Mouse (Mus musculus) central nervous system, embryonic 11.5 days (tissue): ENCODE measurements around the gene 5330417C22Rik. TPM values are rescaled to one million over a fixed set of nuclear protein-coding genes. Genes with fewer than 3 reads are reported as not detected.

Experiments used
- polyA plus RNA-seq: library from polyadenylated mRNA; depleted of rRNA; stranded (reverse); fragments of >200 nt; gene quantifications from 2 replicates; pipeline ENCODE4 v1.2.3, GENCODE M21; 2012; rRNA removed

The 5330417C22Rik gene
- polyA plus RNA-seq, result 1.3 and 1.5 TPM in 2 replicates

DNA sequence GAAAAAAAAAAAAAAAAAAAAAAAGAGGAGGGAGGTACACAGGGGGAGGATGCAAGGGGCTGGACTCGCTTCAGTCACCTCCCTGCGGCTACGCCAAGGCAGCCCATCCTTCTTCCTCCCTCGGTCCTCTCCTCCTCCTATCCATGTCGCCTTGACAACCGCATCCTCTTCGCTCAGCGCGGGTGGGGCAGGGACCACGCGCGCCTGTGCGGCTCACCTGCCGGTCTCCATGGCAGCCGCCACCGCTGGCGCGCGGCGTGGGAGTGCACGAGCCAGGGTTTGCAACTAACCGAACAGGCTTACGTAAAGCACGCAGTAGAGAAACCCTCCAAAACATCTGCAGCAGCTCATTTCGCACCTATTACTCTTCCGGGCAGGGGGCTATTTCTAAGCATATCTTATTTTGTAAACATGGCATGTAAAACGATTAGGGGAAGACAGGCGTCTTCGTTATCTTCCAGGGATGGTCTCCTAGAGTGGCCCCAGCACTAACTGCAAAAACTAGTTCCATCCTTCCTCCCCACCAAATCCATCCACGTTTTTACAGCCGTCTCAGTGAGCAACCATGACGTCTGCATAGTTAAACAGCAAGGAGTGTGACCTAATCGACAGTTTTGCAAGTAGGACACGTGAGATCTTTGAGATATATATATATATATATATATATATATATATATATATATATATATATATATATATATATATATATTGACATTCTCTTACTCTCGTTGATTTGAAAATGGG is at the start of gene 5330417C22Rik:
Gene 5330417C22Rik, minus strand, starts transcription at position 20 of the 744 bp plus-strand sequence.

DNA sequence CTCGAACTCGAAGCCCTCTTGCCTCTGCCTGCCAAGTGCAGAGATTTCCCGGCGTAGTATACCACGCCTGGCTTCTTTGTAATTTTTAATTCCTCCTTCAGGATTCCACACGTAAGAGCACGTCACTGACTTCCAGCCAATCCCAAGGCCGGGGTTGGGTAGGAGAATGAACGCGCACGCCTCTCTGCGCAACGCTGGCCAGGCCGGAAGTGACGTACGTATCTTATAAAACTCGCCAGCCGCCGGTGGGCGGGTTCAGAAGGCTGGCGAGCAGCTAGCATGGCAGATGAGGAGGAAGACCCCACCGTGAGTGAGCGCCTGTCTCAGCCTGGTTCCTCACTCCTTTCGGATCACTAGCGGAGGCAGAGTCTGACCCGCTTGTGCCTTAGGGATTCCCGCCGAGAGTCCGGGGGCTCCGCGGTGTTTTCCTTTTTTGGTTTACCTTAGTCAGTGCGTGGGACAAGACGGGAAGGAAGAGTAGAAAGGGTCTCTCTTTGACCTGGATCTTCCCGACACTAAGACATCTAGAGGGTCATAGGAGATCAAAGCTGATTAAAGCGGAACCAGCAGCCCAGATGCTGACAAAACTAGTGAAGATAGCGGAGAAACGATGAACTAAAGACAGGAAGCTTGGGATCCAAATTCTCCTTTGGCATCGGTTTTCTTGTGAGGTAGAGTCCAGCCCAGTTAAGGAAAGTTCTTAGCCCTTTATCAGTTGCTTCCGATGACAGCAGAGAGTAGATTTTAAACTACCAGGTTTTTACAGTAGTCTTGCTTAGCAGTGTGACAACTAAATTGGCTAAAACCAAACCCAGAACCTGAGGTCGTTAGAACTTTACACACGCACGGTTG is 35.3 kb upstream of the 5330417C22Rik start, which contains the start of gene Taf13:
Gene Taf13, plus strand, starts transcription at position 256 of the 852 bp plus-strand sequence.

DNA sequence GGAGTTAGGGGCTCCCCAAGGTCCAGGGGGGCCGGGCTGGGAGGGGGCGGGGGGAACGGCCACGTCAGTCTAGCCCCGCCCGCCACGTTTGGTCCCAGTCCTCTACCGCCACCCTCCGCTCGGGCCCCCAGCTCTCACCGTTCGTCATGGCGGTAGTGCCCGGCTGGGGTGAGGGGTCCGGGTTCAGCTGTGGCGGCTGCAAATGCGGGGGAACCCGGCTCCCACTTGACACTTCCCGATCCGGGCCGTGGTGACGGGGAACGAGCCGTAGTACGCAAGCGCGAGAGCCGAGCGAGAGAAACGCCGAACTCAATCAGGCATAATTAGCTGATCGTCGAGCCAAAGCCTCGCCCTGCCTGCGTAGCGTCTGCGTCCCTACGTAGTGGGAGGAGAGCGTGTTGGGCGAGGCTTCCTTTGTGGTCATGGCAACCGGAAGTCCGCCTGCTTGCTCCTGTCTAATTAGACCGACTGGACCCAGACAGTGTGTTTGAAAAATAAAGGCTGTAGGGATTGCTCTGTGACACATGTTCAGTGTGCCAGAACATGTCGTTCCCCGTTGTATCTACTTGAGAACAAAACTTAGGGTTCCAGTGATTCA is 25.9 kb upstream of the 5330417C22Rik start, which contains the start of gene Tmem167b:
Gene Tmem167b, minus strand, starts transcription at position 334 of the 598 bp plus-strand sequence.

DNA sequence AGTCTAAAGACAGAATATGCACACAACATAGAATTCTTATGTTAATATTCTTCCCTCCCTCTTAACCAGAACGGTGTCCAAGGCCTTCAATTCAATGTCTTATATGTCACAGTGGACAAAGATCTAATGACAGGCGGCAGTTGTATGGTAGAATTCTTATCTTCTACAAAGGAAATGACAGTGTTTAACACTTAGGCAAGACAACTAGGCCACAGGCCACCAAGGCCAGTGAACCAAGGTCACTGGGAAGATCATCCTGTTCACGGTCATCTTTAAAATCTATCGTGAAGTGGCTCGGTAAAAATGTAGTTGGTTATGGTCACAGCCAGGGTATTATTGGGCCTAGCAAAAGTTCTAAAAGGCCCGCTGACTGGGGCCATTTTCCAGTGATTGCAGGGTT is 2.4 kb downstream of the 5330417C22Rik start, which contains the start of gene 1700013F07Rik:
Gene 1700013F07Rik, plus strand, starts transcription at position 200 of the 400 bp plus-strand sequence.

DNA sequence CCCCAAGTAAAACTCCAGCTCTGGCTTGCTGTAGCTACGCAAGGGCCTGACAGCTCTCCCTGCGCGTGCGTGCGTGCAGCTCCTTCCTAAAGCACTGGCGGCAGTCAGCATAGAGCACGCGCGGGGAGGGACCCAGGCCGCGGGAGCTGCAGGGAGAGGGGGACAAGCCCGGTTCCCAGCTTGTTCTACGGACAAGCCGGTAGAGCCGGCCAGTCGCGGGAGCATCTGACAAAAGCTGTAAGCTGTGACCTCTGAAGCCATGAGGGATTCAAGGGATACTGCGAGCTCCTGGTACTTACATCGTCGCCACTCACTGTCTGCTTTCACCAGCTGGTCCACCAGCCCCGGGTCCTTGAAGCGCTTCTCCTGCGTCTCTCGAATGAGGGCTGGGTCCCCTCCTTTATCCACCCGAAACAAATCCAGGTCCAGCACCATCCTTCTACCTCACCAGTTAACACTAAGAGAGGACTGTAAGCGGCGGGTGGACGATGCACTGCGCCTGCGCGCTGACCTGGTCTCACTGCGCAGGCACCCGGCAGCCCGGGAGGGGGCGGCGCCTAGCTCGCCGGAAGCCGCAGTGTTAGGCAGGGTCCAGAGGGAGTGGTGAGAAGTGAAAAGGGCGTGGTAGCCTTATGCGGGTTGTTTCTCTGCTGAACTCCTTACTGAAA is 91.5 kb downstream of the 5330417C22Rik start, which contains the start of gene Sars:
Gene Sars, minus strand, starts transcription at position 512 of the 668 bp plus-strand sequence.

DNA sequence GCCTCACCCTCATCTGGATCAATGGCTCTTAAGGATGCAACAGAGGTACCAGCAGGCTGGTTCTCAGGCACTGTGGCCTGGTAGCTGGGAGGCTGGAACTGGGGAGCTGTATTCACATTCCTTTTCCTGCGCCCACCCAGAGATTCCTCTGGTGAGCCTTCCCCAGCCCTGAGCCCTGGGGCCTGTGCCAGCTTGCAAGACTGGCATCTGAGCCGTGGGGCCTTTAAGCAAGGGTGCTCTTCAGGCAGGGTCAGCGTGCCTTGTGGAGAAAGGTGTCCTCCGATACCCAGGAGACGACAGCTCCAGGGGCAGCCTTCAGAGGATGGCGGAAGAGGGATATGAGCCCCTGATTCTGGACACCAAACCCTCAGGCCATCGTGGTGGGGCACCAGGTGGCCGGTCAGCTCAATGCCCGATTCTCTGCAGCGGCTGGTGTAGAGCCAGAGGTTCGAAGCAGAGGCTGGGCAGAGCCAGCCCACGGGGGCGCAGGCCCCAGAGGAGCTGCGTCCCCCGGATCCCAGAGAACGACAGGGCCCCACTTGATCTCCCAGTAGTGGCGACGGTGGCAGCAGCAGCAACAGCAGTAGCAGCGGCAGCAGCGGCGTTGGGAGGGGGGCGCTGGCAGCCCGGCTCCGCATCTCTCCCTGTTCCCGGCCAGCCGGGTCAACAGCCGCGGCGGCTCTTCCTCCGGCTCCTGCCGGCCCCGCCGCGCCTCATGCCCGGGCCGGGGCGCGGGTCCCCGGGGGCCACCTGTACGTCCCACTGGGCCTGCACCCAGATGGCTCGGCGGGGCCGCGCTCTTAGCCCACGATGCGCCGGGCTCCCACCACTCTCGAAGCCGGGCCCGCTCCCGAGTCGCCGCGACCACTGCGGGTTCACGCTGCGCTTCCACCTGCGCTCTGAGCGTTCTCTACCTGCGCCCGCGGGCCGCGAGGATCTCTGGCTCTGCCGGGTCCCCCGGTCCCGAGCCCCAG is 121.2 kb downstream of the 5330417C22Rik start, which contains the start of gene Celsr2:
Gene Celsr2, minus strand, starts transcription at position 696 of the 974 bp plus-strand sequence.

Other genes with a start within 250 kb of the 5330417C22Rik start
- gene Mybphl, start 171.6 kb downstream of the 5330417C22Rik start, polyA plus RNA-seq, result 0.47 and 1.5 TPM in 2 replicates
- 104 and 117 TPM in 2 replicates for gene Psrc1, start 152.7 kb downstream of the 5330417C22Rik start, polyA plus RNA-seq
- 67.6 and 95.9 TPM in 2 replicates for gene Celsr2, start 121.0 kb downstream of the 5330417C22Rik start, polyA plus RNA-seq
- gene Sars, start 91.3 kb downstream of the 5330417C22Rik start, polyA plus RNA-seq, result 131 and 259 TPM in 2 replicates
- gene 1700013F07Rik, start 2.4 kb downstream of the 5330417C22Rik start, polyA plus RNA-seq, result 0.28 and 0.42 TPM in 2 replicates
- gene Tmem167b, start 25.9 kb upstream of the 5330417C22Rik start, polyA plus RNA-seq, result 16.5 and 21.5 TPM in 2 replicates
- 44.1 and 69.3 TPM in 2 replicates for gene Taf13, start 35.2 kb upstream of the 5330417C22Rik start, polyA plus RNA-seq
- gene Wdr47, start 54.7 kb upstream of the 5330417C22Rik start, polyA plus RNA-seq, result 26.6 and 32.4 TPM in 2 replicates
- gene Clcc1, start 117.4 kb upstream of the 5330417C22Rik start, polyA plus RNA-seq, result 65.8 and 76.3 TPM in 2 replicates
- gene Gpsm2, start 185.8 kb upstream of the 5330417C22Rik start, polyA plus RNA-seq, result 42.9 and 56.1 TPM in 2 replicates
- 0.08 and 0.34 TPM in 2 replicates for gene Aknad1, start 203.1 kb upstream of the 5330417C22Rik start, polyA plus RNA-seq